Mouse (Mus musculus): ENCODE data around the gene Gm3435.
"Not testable (repeated sequence)": the region's sequence is repeated elsewhere in the genome, so short reads cannot be mapped to it uniquely, and the experiment has no call there.

Gm3435 gene

DNA sequence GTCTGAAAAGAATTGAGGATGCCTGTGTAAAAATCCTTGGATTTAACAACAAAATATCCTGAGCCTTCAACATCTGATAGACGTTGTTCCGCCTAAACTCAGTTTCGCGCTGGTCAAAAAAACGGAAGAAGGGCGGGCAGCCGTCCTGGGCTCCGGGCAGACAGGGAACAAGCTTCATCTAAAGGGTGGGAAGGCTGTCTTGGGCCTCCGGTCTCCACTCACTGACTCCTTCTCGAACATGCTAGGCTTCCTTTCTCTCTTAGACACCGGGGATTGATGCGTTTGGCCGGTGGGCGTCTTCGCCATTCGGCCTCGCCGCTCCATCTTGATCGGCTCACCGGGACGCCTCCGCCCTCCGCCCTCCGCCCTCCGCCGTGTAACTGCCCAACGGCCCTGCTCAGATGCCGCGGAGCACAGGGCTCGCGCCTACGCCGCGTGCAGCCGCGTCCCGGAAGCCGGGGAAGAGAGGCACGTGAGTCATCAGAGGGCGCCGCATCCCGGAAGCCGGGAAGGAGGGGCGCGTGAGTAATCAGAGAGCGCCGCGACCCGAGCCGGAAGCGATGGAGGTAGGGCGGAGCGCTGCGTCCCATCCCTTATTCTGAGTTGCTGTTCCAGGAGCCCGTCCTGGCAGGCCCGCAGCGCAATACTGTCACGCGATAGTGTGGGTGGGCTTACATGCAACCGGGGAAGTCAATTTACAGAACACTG is at the start of gene Gm3435:
Gene Gm3435, plus strand, starts transcription at position 471 of the 708 bp plus-strand sequence.
- not testable (repeated sequence) for DNase-seq

- DNase-seq = peak; percentile 30
Observed at GRCm38 (mm10) chr17:14960520-14960919, 49.5 kb upstream of the Gm3435 start.

- DNase-seq = peak; percentile 38
Observed at GRCm38 (mm10) chr17:14960951-14961556, 48.9 kb upstream of the Gm3435 start, which contains the start of gene Phf10. Gene Phf10, minus strand, starts transcription at chr17:14961273.

DNA sequence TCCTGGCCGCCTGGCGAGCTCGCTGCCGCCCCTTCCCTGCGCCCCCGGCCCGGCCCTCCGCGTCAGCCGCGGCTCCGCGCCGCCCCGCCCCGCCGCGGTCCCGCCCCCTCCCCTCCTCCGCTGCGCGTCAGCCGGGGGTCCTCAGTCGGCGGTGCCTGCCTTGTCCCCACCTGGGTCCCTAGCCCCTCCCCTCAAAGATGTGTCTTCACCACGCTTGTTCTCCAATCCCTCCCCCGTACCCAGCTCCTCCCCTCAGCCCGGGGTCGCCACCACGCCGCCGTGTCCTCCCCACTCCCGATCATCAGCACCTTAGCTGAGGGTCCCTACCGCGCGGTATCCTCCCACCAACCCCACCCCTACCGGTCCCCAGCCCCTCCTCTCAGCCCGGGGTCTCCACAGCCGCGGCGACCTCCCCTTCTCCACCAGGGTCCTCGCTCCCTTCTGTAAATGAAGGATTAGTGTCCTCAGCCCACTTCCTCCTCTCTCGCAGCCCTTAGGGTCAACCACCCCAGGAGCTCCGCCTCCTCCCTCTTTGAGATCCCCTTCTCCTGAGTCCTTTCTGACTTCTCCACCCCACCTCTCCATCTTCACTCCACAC is 48.3 kb upstream of the Gm3435 start:
- DNase-seq = not testable (repeated sequence)

DNA sequence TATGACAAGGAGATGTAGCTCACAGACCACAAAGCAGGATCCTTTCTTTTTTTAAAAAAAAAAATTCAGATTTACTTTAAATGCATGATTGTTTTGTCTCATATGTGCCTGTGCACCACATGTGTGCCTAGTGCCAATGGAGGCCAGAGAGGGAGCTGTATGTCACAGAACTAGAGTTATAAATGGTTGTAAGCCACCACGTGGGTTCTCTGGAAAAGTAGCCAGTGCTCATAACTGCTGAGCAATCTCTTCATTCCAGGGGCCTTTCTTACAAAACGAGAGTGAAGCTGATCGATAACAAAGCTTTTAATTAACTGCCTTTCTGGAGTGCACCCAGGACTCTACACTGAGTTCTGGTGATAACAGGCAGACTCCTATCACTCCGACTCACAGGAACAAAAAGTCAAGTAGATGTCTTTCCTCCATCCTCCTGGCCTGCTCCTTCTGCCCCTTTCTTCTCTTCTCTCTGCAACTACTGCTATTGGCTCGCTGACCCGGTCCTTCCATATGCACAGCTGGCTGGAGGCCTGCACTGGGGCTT is 41.5 kb upstream of the Gm3435 start:
- DNase-seq = not testable (repeated sequence)

DNA sequence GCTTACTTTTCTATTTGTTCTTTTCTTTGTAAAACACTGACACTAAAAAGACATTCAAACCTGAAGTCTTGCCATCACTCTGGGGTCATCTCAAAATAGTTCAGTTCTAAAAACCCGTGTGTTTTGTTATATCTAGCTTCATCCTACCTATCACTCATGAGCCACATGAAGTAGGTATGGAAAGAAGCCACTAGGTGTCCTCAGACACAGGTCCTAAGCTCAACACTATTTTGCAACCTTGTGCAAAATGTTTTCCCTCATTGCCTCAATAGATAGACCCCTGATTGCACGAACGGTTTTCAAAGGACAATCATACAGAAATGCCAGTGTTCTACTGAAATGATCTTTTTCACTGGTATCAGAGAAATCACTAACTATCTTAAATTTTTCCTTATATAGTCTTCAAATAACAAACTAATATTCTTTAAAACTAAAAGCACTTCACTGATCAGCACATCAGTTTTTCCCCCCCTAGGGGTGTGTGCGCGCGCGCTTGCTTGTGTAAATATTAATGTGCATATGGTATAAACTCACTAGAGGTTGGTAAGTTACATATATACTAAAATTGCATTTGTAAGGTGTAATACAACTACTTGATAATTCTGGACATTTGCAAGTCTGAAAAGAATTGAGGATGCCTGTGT is 32.1 kb upstream of the Gm3435 start:
- not testable (repeated sequence) for DNase-seq

DNA sequence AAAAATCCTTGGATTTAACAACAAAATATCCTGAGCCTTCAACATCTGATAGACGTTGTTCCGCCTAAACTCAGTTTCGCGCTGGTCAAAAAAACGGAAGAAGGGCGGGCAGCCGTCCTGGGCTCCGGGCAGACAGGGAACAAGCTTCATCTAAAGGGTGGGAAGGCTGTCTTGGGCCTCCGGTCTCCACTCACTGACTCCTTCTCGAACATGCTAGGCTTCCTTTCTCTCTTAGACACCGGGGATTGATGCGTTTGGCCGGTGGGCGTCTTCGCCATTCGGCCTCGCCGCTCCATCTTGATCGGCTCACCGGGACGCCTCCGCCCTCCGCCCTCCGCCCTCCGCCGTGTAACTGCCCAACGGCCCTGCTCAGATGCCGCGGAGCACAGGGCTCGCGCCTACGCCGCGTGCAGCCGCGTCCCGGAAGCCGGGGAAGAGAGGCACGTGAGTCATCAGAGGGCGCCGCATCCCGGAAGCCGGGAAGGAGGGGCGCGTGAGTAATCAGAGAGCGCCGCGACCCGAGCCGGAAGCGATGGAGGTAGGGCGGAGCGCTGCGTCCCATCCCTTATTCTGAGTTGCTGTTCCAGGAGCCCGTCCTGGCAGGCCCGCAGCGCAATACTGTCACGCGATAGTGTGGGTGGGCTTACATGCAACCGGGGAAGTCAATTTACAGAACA is 31.5 kb upstream of the Gm3435 start, which contains the start of the genes 9030025P20Rik and Gm3417:
Gene 9030025P20Rik, plus strand, starts transcription at position 107 of the 677 bp plus-strand sequence.
Gene Gm3417, minus strand, starts transcription at position 429 of the 677 bp plus-strand sequence.
- not testable (repeated sequence) for DNase-seq

GRCm38 (mm10) chr17:14990116-14990702 is 19.8 kb upstream of the Gm3435 start:
- DNase-seq = not testable (repeated sequence)

DNA sequence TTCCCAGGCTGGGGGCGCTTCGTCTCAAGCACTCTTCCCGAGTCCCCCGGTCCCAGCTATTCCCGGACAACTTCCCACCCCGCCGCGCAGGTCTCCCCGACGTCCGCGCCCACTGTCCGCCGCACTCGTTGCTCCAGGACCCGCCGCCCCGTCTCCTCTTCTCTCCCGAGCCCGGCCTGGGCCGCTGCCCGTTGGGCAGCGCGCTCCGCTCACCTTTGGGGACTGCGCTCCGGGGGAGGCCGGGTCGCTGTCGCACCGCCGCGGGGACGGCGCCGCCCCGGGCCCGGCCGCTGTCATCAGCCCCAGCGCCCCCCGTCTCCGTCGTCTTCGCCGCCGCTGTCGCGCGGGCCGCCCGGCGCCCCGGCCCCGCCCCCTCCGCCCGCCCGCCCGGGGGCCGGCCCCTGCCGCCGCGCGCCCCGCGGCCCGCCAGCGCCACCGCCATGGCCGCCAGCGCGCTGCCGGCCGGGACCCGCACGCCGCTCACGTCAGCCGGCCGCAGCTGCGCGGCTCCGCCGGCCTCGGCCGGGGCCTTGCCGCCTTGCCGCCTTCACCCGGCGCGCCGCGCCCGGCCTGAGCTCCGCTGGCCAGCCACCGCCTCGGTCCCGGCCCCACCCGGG is 17.3 kb upstream of the Gm3435 start:
- not testable (repeated sequence) for DNase-seq

DNA sequence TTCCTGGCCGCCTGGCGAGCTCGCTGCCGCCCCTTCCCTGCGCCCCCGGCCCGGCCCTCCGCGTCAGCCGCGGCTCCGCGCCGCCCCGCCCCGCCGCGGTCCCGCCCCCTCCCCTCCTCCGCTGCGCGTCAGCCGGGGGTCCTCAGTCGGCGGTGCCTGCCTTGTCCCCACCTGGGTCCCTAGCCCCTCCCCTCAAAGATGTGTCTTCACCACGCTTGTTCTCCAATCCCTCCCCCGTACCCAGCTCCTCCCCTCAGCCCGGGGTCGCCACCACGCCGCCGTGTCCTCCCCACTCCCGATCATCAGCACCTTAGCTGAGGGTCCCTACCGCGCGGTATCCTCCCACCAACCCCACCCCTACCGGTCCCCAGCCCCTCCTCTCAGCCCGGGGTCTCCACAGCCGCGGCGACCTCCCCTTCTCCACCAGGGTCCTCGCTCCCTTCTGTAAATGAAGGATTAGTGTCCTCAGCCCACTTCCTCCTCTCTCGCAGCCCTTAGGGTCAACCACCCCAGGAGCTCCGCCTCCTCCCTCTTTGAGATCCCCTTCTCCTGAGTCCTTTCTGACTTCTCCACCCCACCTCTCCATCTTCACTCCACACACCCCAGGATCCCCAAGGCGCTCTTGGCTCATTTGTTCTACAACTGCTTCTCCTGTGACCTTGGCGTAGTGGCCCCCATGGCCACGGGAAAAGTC is 16.7 kb upstream of the Gm3435 start:
- not testable (repeated sequence) for DNase-seq

DNA sequence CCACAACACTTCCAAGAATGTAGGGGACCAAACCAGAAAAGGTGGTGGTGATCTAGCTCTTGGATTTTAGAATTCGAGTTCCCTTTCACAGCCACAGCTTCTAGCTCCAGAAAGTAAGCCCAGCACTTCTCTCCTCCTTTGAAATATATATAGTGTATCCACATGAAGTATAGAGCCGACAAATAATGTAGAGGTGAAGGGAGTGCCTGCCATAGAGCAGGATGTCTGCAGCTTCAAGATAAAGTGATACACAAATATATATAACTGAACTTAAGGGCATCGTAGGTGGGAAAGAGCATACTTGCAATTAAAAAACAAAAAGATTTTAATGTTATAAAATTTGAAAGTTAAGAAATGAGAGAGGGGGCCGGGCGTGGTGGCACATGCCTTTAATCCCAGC is 15.8 kb upstream of the Gm3435 start:
- not testable (repeated sequence) for DNase-seq

DNA sequence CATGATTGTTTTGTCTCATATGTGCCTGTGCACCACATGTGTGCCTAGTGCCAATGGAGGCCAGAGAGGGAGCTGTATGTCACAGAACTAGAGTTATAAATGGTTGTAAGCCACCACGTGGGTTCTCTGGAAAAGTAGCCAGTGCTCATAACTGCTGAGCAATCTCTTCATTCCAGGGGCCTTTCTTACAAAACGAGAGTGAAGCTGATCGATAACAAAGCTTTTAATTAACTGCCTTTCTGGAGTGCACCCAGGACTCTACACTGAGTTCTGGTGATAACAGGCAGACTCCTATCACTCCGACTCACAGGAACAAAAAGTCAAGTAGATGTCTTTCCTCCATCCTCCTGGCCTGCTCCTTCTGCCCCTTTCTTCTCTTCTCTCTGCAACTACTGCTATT is 9.9 kb upstream of the Gm3435 start:
- DNase-seq = not testable (repeated sequence)

GRCm38 (mm10) chr17:15009088-15009487 is 888 bp upstream of the Gm3435 start:
- not testable (repeated sequence) for DNase-seq

DNA sequence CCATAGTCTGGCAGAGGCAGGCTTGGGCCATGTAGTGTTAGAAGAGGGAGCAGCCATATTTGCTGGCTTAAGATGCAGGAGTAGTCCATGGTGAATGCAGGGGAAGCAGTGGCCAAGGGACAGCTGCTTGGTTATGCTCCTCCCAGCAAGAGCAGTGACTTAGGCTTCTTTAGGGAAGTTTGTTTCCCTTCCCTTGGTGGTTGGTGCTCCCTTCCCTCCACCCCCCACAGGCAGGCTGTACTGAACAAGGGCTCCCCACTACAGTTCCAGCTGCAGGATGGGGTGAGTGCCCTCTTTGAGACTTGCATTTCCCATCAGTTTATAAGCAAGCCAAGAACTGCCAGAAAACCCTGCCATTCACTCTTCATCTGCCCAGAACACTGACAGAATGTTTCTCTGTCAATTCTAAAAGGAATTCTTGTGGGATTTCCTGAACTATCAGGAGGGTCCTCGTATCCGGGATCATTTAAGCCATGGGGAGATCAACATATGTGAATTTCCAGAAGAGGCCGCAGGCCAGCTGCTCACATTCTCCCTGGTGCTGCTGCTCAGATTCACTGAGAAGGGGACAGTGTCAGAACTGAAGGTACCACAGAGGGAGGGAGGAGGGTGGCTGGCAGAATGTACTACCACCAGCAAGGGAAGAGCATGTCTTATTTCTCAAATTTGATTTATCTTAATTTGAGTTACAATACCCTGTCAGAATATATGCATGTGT is 11.7 kb downstream of the Gm3435 start:
- DNase-seq = peak; percentile 7

DNA sequence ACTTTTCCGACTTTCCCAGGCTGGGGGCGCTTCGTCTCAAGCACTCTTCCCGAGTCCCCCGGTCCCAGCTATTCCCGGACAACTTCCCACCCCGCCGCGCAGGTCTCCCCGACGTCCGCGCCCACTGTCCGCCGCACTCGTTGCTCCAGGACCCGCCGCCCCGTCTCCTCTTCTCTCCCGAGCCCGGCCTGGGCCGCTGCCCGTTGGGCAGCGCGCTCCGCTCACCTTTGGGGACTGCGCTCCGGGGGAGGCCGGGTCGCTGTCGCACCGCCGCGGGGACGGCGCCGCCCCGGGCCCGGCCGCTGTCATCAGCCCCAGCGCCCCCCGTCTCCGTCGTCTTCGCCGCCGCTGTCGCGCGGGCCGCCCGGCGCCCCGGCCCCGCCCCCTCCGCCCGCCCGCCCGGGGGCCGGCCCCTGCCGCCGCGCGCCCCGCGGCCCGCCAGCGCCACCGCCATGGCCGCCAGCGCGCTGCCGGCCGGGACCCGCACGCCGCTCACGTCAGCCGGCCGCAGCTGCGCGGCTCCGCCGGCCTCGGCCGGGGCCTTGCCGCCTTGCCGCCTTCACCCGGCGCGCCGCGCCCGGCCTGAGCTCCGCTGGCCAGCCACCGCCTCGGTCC is 14.0 kb downstream of the Gm3435 start:
- DNase-seq = not testable (repeated sequence)

- not testable (repeated sequence) for DNase-seq
Observed at GRCm38 (mm10) chr17:15024502-15025193, 14.7 kb downstream of the Gm3435 start.

- not testable (repeated sequence) for DNase-seq
Observed at GRCm38 (mm10) chr17:15025513-15025912, 15.5 kb downstream of the Gm3435 start.

- DNase-seq = not testable (repeated sequence)
Observed at GRCm38 (mm10) chr17:15031414-15031813, 21.4 kb downstream of the Gm3435 start.

- DNase-seq = not testable (repeated sequence)
Observed at GRCm38 (mm10) chr17:15040455-15040854, 30.5 kb downstream of the Gm3435 start.
